Mouse (Mus musculus): ENCODE data around the gene Cd209f. TPM values are rescaled to one million over a fixed set of nuclear protein-coding genes. Genes with fewer than 3 reads are reported as not detected.
"Not testable (repeated sequence)": the region's sequence is repeated elsewhere in the genome, so short reads cannot be mapped to it uniquely, and the experiment has no call there.

Gene Cd209f
- total RNA-seq (2021), result not detected

DNA sequence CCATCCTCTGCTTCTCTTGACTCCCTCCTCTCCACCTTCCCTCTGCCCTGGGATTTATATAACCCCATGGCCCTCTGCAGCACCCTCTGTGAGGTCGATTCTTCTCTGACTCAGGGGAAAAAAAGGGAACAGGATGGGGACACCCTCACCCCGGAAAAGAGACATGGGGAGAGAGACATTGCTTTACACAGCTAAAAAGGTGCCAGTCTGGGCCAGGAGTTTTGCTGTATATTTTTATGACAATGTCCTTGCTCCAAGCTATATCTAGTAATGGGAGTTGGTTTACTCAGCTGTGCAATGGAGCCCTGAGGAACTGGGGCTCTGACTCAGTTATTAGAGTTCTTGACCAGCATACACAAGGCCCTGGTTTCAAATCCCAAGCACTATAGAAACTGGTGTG lies at the start of gene Cd209f:
Cd209f (minus strand) TSS at position 101 of the 400 bp plus-strand sequence.
- intact Hi-C loops (cut with DNase I); DNase-seq (ENCODE audit: low spot score in 2 of 2): not testable (repeated sequence)

DNA sequence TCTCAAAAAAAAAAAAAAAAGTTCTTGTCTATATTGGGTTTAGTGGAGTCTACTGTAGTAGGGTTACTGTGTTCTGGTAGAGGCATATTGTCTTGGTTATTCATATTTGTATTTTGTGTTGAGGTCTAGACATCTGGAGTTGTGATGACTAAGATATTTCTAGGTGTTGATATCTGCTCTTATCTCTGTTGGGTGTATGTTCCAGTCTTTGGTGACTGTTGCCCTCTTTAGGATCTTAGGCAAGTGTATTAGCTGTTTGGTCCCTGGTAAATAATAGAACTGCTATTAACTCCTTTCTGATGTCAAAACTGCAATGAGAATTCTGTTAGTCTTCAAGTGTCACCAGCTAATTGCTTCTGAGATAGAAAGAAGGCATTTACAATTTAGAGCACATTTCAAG lies 49.2 kb upstream of the Cd209f start:
- intact Hi-C loops (cut with DNase I), result no loop called here
- DNase-seq (ENCODE audit: low spot score in 2 of 2), result no peak

DNA sequence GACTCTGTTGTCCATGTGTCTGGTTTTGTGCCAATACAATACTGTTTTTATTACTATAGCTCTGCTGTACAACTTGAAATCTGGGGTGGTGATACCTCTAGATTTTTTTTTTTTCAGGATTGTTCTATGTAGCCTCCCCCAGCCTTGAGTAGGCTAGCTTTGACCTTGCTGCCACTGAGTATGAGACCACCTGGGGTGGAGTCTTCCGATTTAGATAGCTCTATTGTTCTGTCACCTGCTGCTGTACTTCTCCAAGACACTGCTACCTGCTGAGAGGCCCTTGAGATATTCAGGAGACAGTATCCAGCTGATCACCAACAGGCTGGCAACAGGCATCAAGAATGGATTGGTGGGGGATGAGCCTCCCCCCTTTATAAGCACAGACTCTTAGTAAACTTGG lies 41.6 kb upstream of the Cd209f start:
- intact Hi-C loops (cut with DNase I), result loop anchor here (10.0 kb wide), 1 partner anchor 438 kb away; no protein-coding TSS in a partner anchor
- DNase-seq (ENCODE audit: low spot score in 2 of 2), result no peak

DNA sequence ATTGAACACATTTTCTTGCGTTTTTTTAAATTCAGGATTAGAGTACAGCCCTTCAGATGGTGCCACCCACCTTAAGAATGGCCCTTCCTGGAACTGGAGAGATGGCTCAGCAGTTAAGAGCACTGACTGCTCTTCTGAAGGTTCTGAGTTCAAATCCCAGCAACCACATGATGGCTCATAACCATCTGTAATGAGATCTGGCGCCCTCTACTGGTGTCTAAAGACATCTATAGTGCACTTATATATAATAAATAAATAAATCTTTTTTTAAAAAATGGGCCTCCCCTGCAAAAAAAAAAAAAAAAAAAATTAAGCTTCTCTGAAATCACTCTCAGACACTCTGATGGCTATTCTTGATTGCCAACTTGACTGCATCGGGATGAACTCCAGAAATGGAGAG lies 36.1 kb upstream of the Cd209f start:
- DNase-seq (ENCODE audit: low spot score in 2 of 2), result no peak
- intact Hi-C loops (cut with DNase I), result loop anchor here (10.0 kb wide), 1 partner anchor 443 kb away; no protein-coding TSS in a partner anchor

DNA sequence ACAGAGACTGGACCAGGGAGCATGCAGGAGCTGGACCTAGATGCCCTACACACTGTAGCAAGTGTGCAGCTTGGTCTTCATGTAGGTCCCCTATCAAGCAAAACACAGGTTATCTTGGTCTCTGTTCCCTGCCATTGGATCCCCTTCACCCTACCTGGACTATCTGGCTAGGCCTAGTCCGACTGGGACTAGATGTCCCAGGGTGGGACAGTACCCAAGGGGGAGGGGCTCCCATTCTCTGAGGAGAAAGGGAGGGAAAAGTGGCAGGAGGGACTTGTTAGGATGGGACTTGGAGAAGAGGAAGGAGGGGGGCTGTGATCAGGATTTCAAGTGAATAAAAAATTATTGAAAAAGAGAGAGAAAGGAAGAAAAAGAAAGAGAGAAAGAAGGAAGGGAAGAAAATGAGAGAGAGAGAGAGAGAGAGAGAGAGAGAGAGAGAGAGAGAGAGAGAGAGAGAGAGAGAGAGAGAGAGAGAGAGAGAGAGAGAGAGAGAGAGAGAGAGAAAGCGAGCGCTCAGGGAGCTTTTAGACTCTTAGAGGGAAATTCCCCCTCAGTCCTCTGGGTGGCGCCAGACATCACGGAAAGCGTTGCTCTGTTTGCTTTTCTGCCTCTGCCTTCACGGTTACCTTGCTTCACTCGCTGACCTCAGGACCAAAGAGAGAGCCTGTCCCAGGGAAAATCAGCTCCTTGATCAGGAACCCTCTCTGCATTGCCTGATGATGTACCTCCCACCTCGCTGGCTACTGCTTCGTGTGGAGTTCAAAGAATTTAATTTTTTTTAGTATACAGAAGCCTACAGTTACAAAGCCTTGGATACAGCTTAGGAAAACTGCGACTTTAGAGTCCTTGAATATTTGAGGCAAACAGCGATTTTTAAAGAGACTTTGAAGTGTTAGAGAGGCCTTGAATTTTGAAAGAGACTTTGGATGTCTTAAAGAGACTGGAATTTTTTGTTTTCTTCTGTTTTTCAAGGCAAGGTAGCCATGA lies 34.3 kb upstream of the Cd209f start:
- intact Hi-C loops (cut with DNase I), result loop anchor here (10.0 kb wide), 1 partner anchor 445 kb away; no protein-coding TSS in a partner anchor
- DNase-seq (ENCODE audit: low spot score in 2 of 2), result peak; percentile 59 to 68

DNA sequence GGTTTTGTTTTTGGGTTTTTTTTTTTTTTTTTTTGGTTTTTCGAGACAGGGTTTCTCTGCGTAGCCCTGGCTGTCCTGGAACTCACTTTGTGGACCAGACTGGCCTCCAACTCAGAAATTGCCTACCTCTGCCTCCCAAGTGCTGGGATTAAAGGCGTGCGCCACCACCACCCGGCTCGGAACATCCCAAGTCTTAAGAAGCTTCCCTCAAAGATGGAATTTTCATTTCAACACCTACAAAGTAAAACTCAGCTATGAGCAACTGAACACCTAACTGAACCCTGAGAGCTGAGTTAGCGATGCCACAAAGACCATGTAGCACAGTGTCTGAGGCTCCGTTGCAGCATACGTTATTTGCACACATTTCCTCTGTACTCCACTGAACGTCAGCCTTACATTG lies 28.2 kb upstream of the Cd209f start, which contains the start of gene Cd209g:
Cd209g (plus strand) TSS at position 301 of the 400 bp plus-strand sequence.
- DNase-seq (ENCODE audit: low spot score in 2 of 2), result no peak
- intact Hi-C loops (cut with DNase I), result no loop called here

DNA sequence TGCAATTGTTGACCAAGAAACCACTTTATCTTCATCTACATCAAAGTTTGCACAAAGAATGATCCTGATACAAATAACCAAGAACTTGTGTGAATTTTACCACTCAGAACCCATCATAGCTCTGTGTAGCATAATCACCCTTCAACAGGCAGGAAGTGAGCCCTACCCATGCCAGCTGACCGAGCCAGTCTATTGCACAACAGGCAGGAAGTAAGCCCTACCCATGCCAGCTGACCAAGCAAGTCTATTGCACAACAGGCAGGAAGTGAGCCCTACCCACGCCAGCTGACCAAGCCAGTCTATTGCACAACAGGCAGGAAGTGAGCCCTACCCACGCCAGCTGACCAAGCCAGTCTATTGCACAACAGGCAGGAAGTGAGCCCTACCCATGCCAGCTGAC lies 17.1 kb downstream of the Cd209f start:
- DNase-seq (ENCODE audit: low spot score in 2 of 2); intact Hi-C loops (cut with DNase I): not testable (repeated sequence)

DNA sequence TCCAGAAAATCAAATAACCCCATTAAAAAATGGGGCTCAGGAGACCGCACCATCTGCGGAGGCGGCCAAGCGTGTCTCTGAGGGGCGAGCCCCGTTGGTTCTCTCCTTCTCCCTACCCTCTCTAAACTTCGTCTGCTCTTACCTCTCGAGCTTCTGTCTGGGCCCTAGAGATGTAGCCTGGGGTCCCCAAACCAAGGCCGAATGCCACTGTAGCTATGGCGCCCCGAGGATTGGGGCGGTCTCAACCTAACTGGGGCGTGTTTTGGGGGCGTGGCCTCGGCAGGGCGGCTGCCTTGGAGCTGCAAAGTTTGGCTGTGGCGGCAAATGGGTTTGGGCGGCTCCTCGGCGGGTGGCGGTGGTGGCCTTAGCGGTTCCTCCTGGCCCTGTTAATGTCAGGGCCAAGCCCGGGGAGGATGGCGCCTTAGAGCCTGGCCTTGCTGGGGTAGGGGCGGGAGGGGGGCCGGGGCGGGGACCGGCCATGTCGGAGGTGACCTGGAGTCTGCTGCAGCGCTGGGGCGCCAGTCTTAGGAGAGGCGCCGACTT lies 18.4 kb downstream of the Cd209f start:
- DNase-seq (ENCODE audit: low spot score in 2 of 2); intact Hi-C loops (cut with DNase I): not testable (repeated sequence)

Other genes with a start within 250 kb of the Cd209f start
- not detected for gene Cd209d, start 227.3 kb downstream of the Cd209f start, total RNA-seq (2021)
- under 1 TPM; 0.50 to 0.76 TPM for gene Cd209b, start 179.0 kb downstream of the Cd209f start, total RNA-seq (2021)
- under 1 TPM in 1 of 2 experiments, not detected in 1; 0.34 TPM for gene Cd209c, start 151.1 kb downstream of the Cd209f start, total RNA-seq (2021)
- gene Cd209g, start 28.3 kb upstream of the Cd209f start, total RNA-seq (2021), result not detected
- gene Evi5l, start 60.7 kb upstream of the Cd209f start, total RNA-seq (2021), result 100 to 1,000 TPM; 104 to 117 TPM
- 10 to 100 TPM; 47.8 to 48.7 TPM for gene Prr36, start 111.6 kb upstream of the Cd209f start, total RNA-seq (2021)
- not detected for gene Lrrc8e, start 121.0 kb upstream of the Cd209f start, total RNA-seq (2021)
- gene Map2k7, start 132.9 kb upstream of the Cd209f start, total RNA-seq (2021), result 10 to 100 TPM; 96.5 to 97.2 TPM
- gene Gm49320, start 133.0 kb upstream of the Cd209f start, total RNA-seq (2021), result 1 to 10 TPM in 1 of 2 experiments, not detected in 1; 1.4 TPM
- 10 to 100 TPM in 1 of 2 experiments, 1 to 10 TPM in 1; 6.4 to 14.1 TPM for gene Tgfbr3l, start 142.4 kb upstream of the Cd209f start, total RNA-seq (2021)
- gene Snapc2, start 147.2 kb upstream of the Cd209f start, total RNA-seq (2021), result 10 to 100 TPM; 28.5 to 36.5 TPM
- 100 to 1,000 TPM; 599 to 686 TPM for gene Ctxn1, start 153.4 kb upstream of the Cd209f start, total RNA-seq (2021)
- 10 to 100 TPM; 58.9 to 75.6 TPM for gene Timm44, start 170.1 kb upstream of the Cd209f start, total RNA-seq (2021)
- 10 to 100 TPM; 14.7 to 32.5 TPM for gene Ccl25, start 219.4 kb upstream of the Cd209f start, total RNA-seq (2021)
- 10 to 100 TPM; 67.1 to 79.3 TPM for gene Elavl1, start 219.6 kb upstream of the Cd209f start, total RNA-seq (2021)